Mouse (Mus musculus): ENCODE data around the gene Zfyve28. TPM values are rescaled to one million over a fixed set of nuclear protein-coding genes. Genes with fewer than 3 reads are reported as not detected.

Zfyve28 gene
- polyA plus RNA-seq, 1 experiment from 2014 or later = 0.62 TPM

DNA sequence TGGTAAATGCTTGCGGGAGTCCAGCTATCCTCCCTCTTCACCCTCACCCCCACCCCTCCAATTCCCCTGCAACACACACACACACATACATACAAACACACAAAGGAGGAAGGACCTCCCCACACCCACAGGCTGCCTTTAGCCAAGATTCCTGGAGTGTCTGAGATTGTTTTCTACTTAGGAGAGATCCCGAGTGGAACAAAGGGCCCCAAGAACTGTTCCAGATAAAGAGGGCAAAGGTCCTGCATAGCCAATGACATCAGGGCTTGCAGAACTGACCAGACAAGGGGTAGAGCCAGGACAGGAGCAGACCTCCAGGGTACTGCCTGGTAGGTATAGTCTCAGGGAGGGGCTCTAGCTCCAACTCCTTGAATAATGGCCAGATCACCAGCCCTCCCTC is 6.4 kb upstream of the Zfyve28 start:
- no peaks in the 10 kb centered on the region for H3K4me1 ChIP-seq (ENCODE audit: control insufficient read depth, insufficient read depth, low read length)
- no peaks in the 10 kb centered on the region for H3K36me3 ChIP-seq (ENCODE audit: control insufficient read depth, insufficient read depth, low read length)
- H3K4me3 ChIP-seq (ENCODE audit: low read depth, low read length) = no peak overlapping the region
- no peaks in the 10 kb centered on the region for H3K9me3 ChIP-seq (ENCODE audit: control insufficient read depth, low read depth, low read length)
- H3K27ac ChIP-seq (ENCODE audit: low read length) = no peak overlapping the region
- ATAC-seq (ENCODE audit: insufficient number of reproducible peaks, insufficient read depth, low FRiP score, low read depth) = no peak
- H3K9ac ChIP-seq (replicated peaks; ENCODE audit: low read depth, low read length) = no peak overlapping the region
- WGBS = 30% methylated on average over 2 of the region's 2 CpGs
- H3K27me3 ChIP-seq (ENCODE audit: control insufficient read depth, insufficient read depth, low read length) = 0 out of 2 replicates have a peak, but pooled peaks cover 3% of the 10 kb centered on the region
- no peak overlapping the region for H3K4me2 ChIP-seq (replicated peaks; ENCODE audit: low read depth, low read length)

- no peaks in the 10 kb centered on the region for H3K4me1 ChIP-seq (ENCODE audit: control insufficient read depth, insufficient read depth, low read length)
- H3K9ac ChIP-seq (replicated peaks; ENCODE audit: low read depth, low read length) = no peak overlapping the region
- no peak for ATAC-seq (ENCODE audit: insufficient number of reproducible peaks, insufficient read depth, low FRiP score, low read depth)
- H3K36me3 ChIP-seq (ENCODE audit: control insufficient read depth, insufficient read depth, low read length) = no peaks in the 10 kb centered on the region
- 79% methylated on average over 6 of the region's 6 CpGs for WGBS
- no peak overlapping the region for H3K4me3 ChIP-seq (ENCODE audit: low read depth, low read length)
- H3K27ac ChIP-seq (ENCODE audit: low read length) = no peak overlapping the region
- H3K4me2 ChIP-seq (replicated peaks; ENCODE audit: low read depth, low read length) = no peak overlapping the region
- peaks cover 10% of the 10 kb centered on the region; the same call in 1 of the 2 replicates for H3K27me3 ChIP-seq (ENCODE audit: control insufficient read depth, insufficient read depth, low read length)
- H3K9me3 ChIP-seq (ENCODE audit: control insufficient read depth, low read depth, low read length) = no peaks in the 10 kb centered on the region
These were observed 5.1 kb upstream of the Zfyve28 start for GRCm38 (mm10) chr5:34293363-34293762.

DNA sequence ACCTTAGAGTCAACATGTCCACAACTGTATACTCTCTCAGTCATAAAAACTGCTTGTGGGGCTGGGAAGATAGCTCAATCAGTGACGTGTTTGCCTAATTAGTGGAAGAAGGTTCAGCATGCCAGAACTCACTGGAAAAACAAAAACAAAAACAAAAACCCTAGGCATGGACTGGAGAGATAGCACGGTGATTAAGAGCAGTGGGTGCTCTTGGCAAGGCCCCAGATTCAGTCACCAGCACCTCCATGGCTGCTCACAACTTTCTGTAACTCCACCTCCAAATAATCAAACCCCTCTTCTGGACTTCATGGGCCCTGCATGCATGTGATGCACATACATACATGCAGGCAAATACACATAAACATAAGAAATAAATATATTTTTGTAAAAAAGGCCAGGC is 1.0 kb upstream of the Zfyve28 start:
- Histone ChIP-seq H3K9me3 (ENCODE audit: control insufficient read depth, low read depth, low read length) (no peaks in the 10 kb centered on the region), H3K4me1 (ENCODE audit: control insufficient read depth, insufficient read depth, low read length) (peaks cover 13% of the 10 kb centered on the region), H3K4me3 (ENCODE audit: low read depth, low read length) (no peak overlapping the region), H3K9ac (replicated peaks; ENCODE audit: low read depth, low read length) (no peak overlapping the region), H3K36me3 (ENCODE audit: control insufficient read depth, insufficient read depth, low read length) (no peaks in the 10 kb centered on the region), H3K4me2 (replicated peaks; ENCODE audit: low read depth, low read length) (no peak overlapping the region), H3K27me3 (ENCODE audit: control insufficient read depth, insufficient read depth, low read length) (peaks cover 26% of the 10 kb centered on the region), H3K27ac (ENCODE audit: low read length) (no peak overlapping the region)
- ATAC-seq (ENCODE audit: insufficient number of reproducible peaks, insufficient read depth, low FRiP score, low read depth) = no peak
- WGBS = 61% methylated on average over 2 of the region's 2 CpGs

- Histone ChIP-seq H3K9ac (replicated peaks; ENCODE audit: low read depth, low read length) (no peak overlapping the region), H3K36me3 (ENCODE audit: control insufficient read depth, insufficient read depth, low read length) (no peaks in the 10 kb centered on the region), H3K4me2 (replicated peaks; ENCODE audit: low read depth, low read length) (peak overlapping the region; percentile 75), H3K27me3 (ENCODE audit: control insufficient read depth, insufficient read depth, low read length) (peaks cover 26% of the 10 kb centered on the region), H3K27ac (ENCODE audit: low read length) (no peak overlapping the region), H3K9me3 (ENCODE audit: control insufficient read depth, low read depth, low read length) (no peaks in the 10 kb centered on the region), H3K4me1 (ENCODE audit: control insufficient read depth, insufficient read depth, low read length) (peaks cover 13% of the 10 kb centered on the region), H3K4me3 (ENCODE audit: low read depth, low read length) (peak overlapping the region; percentile 46)
- 1% methylated on average over 18 of the region's 18 CpGs for WGBS
- no peak for ATAC-seq (ENCODE audit: insufficient number of reproducible peaks, insufficient read depth, low FRiP score, low read depth)
These were observed 457 bp downstream of the Zfyve28 start for GRCm38 (mm10) chr5:34287838-34288145.

DNA sequence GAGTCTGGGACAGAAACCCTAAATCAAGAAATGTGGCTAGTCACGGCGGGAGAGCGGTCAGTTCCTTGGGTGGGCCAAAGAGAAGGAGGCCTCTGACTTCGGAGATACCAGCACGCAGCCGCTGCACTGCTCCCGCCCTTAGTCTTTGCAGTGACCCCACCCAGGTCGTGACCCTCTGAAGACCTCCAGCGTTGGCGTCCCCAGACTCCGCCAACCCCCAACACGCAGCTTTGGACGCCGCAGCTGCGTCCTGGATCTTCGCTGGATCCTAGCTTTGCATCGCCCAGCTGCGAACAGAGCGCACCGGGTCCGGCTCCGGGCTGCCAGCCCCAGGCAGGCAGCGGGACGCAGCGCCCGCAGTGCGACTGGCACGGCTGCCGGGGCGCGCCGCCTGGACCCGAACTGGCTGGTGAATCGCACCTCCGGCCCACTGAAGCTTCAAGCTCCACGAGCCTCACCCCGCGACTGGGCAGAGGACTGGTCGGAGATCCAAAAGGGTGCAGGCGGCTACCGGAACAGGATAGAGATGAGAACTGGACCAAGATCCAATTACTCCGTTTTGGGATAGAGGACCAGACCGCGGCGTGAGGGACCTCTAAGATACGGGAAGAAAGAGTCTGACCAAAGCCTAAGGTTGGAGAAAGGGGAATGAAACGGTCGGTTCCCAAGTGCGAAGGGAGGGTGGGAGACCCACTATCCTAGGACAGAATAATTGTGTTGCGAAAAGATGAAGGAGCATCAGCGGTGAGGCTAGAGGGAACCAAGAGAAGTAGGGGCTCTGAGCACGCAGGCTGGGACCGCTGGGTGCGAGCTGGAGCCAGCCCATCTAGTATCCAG is 1.0 kb downstream of the Zfyve28 start:
- Histone ChIP-seq H3K4me2 (replicated peaks; ENCODE audit: low read depth, low read length) (peak overlapping the region; percentile 75), H3K9me3 (ENCODE audit: control insufficient read depth, low read depth, low read length) (no peaks in the 10 kb centered on the region), H3K4me3 (ENCODE audit: low read depth, low read length) (peak overlapping the region; percentile 46), H3K36me3 (ENCODE audit: control insufficient read depth, insufficient read depth, low read length) (no peaks in the 10 kb centered on the region), H3K27ac (ENCODE audit: low read length) (no peak overlapping the region), H3K9ac (replicated peaks; ENCODE audit: low read depth, low read length) (0 out of 2 replicates have a peak overlapping the region, but pooled peaks have one; percentile 14), H3K27me3 (ENCODE audit: control insufficient read depth, insufficient read depth, low read length) (peaks cover 26% of the 10 kb centered on the region), H3K4me1 (ENCODE audit: control insufficient read depth, insufficient read depth, low read length) (peaks cover 13% of the 10 kb centered on the region)
- no peak for ATAC-seq (ENCODE audit: insufficient number of reproducible peaks, insufficient read depth, low FRiP score, low read depth)
- under 1% methylated on average over 54 of the region's 54 CpGs for WGBS

DNA sequence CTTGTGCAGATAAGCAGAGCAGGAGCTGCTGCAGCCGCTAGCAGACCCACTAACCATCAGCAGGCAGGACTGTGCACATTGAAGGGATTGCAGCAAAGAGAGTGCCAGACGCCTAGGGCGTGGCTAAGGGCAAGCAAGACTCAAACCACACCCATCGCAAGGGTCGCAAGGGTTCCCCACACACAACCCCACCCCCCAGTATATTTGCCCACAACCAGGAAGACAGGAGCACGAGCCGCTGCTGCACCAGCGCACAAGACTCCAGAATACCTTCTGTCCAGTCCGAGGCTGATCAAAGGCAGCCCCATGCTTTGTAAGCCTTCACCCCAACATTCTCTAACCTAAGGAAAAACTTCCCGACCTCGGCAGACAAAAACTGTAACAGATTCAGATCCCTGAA is 1.7 kb downstream of the Zfyve28 start:
- peak overlapping the region; percentile 46 for H3K4me3 ChIP-seq (ENCODE audit: low read depth, low read length)
- H3K36me3 ChIP-seq (ENCODE audit: control insufficient read depth, insufficient read depth, low read length) = no peaks in the 10 kb centered on the region
- H3K27me3 ChIP-seq (ENCODE audit: control insufficient read depth, insufficient read depth, low read length) = peaks cover 26% of the 10 kb centered on the region
- peaks cover 13% of the 10 kb centered on the region for H3K4me1 ChIP-seq (ENCODE audit: control insufficient read depth, insufficient read depth, low read length)
- no peak for ATAC-seq (ENCODE audit: insufficient number of reproducible peaks, insufficient read depth, low FRiP score, low read depth)
- no peak overlapping the region for H3K27ac ChIP-seq (ENCODE audit: low read length)
- WGBS = 4% methylated on average over 11 of the region's 11 CpGs
- no peaks in the 10 kb centered on the region for H3K9me3 ChIP-seq (ENCODE audit: control insufficient read depth, low read depth, low read length)
- H3K9ac ChIP-seq (replicated peaks; ENCODE audit: low read depth, low read length) = no peak overlapping the region
- peak overlapping the region; percentile 75 for H3K4me2 ChIP-seq (replicated peaks; ENCODE audit: low read depth, low read length)

GRCm38 (mm10) chr5:34285285-34285684 is 3.0 kb downstream of the Zfyve28 start:
- WGBS = 90% methylated on average over 2 of the region's 2 CpGs
- Histone ChIP-seq H3K9ac (replicated peaks; ENCODE audit: low read depth, low read length) (no peak overlapping the region), H3K4me1 (ENCODE audit: control insufficient read depth, insufficient read depth, low read length) (peaks cover 13% of the 10 kb centered on the region), H3K27me3 (ENCODE audit: control insufficient read depth, insufficient read depth, low read length) (peaks cover 24% of the 10 kb centered on the region), H3K27ac (ENCODE audit: low read length) (no peak overlapping the region), H3K36me3 (ENCODE audit: control insufficient read depth, insufficient read depth, low read length) (no peaks in the 10 kb centered on the region), H3K9me3 (ENCODE audit: control insufficient read depth, low read depth, low read length) (no peaks in the 10 kb centered on the region), H3K4me2 (replicated peaks; ENCODE audit: low read depth, low read length) (no peak overlapping the region), H3K4me3 (ENCODE audit: low read depth, low read length) (no peak overlapping the region)
- no peak for ATAC-seq (ENCODE audit: insufficient number of reproducible peaks, insufficient read depth, low FRiP score, low read depth)

GRCm38 (mm10) chr5:34284156-34284750 is 4.0 kb downstream of the Zfyve28 start:
- 39% methylated on average over 3 of the region's 3 CpGs for WGBS
- Histone ChIP-seq H3K4me2 (replicated peaks; ENCODE audit: low read depth, low read length) (no peak overlapping the region), H3K36me3 (ENCODE audit: control insufficient read depth, insufficient read depth, low read length) (no peaks in the 10 kb centered on the region), H3K9ac (replicated peaks; ENCODE audit: low read depth, low read length) (no peak overlapping the region), H3K27me3 (ENCODE audit: control insufficient read depth, insufficient read depth, low read length) (peaks cover 19% of the 10 kb centered on the region), H3K27ac (ENCODE audit: low read length) (no peak overlapping the region), H3K9me3 (ENCODE audit: control insufficient read depth, low read depth, low read length) (no peaks in the 10 kb centered on the region), H3K4me3 (ENCODE audit: low read depth, low read length) (no peak overlapping the region), H3K4me1 (ENCODE audit: control insufficient read depth, insufficient read depth, low read length) (peaks cover 13% of the 10 kb centered on the region)
- no peak for ATAC-seq (ENCODE audit: insufficient number of reproducible peaks, insufficient read depth, low FRiP score, low read depth)

Measured in stomach, embryonic 14.5 days (tissue).